Mouse (Mus musculus): ENCODE data around the gene Teddm2. TPM values are rescaled to one million over a fixed set of nuclear protein-coding genes. Genes with fewer than 3 reads are reported as not detected.
"Not testable (repeated sequence)": the region's sequence is repeated elsewhere in the genome, so short reads cannot be mapped to it uniquely, and the experiment has no call there.

Teddm2 gene
- total and polyA plus RNA-seq, 2 experiments from 2014 or later = 0.33 TPM; not detected in 1

- Histone ChIP-seq H3K4me1 (ENCODE audit: control insufficient read depth, insufficient read depth) (no peaks in the 10 kb centered on the region), H3K9me3 (replicated peaks; ENCODE audit: control insufficient read depth, low read length) (no peaks in the 10 kb centered on the region), H3K9ac (replicated peaks; ENCODE audit: low read depth, low read length) (no peak within 1 kb of the TSS), H3K4me3 (ENCODE audit: low read depth, low read length) (no peak within 1 kb of the TSS), H3K27ac (ENCODE audit: low read depth) (no peak within 1 kb of the TSS), H3K36me3 (replicated peaks; ENCODE audit: control insufficient read depth, insufficient read depth, low read length) (no peaks in the 10 kb centered on the region), H3K4me2 (ENCODE audit: low read depth, low read length) (no peak within 1 kb of the TSS), H3K27me3 (ENCODE audit: control insufficient read depth, insufficient read depth, low read length) (no peaks in the 10 kb centered on the region)
- no peak for DNase-seq (ENCODE audit: low spot score)
- TF ChIP-seq EP300 (IDR thresholded peaks at IDR 0.05; ENCODE audit: low read depth) (no peak), CTCF (IDR thresholded peaks at IDR 0.05; ENCODE audit: low read depth) (no peak)
- WGBS = 67% methylated on average over 6 of the region's 6 CpGs
- no peak for ATAC-seq (ENCODE audit: insufficient read depth, low read depth)
These were observed 26.0 kb downstream of the Teddm2 start, which contains the start of gene Teddm1b for GRCm38 (mm10) chr1:153874045-153874444. Gene Teddm1b, plus strand, starts transcription at chr1:153874345.

GRCm38 (mm10) chr1:153855946-153856345 is 44.1 kb downstream of the Teddm2 start:
- H3K4me2 ChIP-seq (ENCODE audit: low read depth, low read length) = no peak overlapping the region
- no peaks in the 10 kb centered on the region for H3K4me1 ChIP-seq (ENCODE audit: control insufficient read depth, insufficient read depth)
- no peak overlapping the region for H3K4me3 ChIP-seq (ENCODE audit: low read depth, low read length)
- H3K9me3 ChIP-seq (replicated peaks; ENCODE audit: control insufficient read depth, low read length) = no peaks in the 10 kb centered on the region
- H3K36me3 ChIP-seq (replicated peaks; ENCODE audit: control insufficient read depth, insufficient read depth, low read length) = no peaks in the 10 kb centered on the region
- no peak overlapping the region for H3K9ac ChIP-seq (replicated peaks; ENCODE audit: low read depth, low read length)
- WGBS = 68% methylated on average over 8 of the region's 8 CpGs
- no peaks in the 10 kb centered on the region for H3K27me3 ChIP-seq (ENCODE audit: control insufficient read depth, insufficient read depth, low read length)
- DNase-seq (ENCODE audit: low spot score) = no peak
- TF ChIP-seq EP300 (IDR thresholded peaks at IDR 0.05; ENCODE audit: low read depth) (no peak), CTCF (IDR thresholded peaks at IDR 0.05; ENCODE audit: low read depth) (no peak)
- ATAC-seq (ENCODE audit: insufficient read depth, low read depth) = no peak
- H3K27ac ChIP-seq (ENCODE audit: low read depth) = no peak overlapping the region

GRCm38 (mm10) chr1:153852696-153853095 is 47.3 kb downstream of the Teddm2 start:
- H3K36me3 ChIP-seq (replicated peaks; ENCODE audit: control insufficient read depth, insufficient read depth, low read length); H3K4me3 ChIP-seq (ENCODE audit: low read depth, low read length); DNase-seq (ENCODE audit: low spot score); H3K9ac ChIP-seq (replicated peaks; ENCODE audit: low read depth, low read length); H3K27ac ChIP-seq (ENCODE audit: low read depth); ATAC-seq (ENCODE audit: insufficient read depth, low read depth); H3K4me1 ChIP-seq (ENCODE audit: control insufficient read depth, insufficient read depth); H3K27me3 ChIP-seq (ENCODE audit: control insufficient read depth, insufficient read depth, low read length); H3K4me2 ChIP-seq (ENCODE audit: low read depth, low read length); H3K9me3 ChIP-seq (replicated peaks; ENCODE audit: control insufficient read depth, low read length): not testable (repeated sequence)
- 64% methylated on average over 7 of the region's 7 CpGs for WGBS

GRCm38 (mm10) chr1:153846867-153847266 is 53.2 kb downstream of the Teddm2 start:
- peak; percentile 86 for DNase-seq (ENCODE audit: low spot score)
- no peak overlapping the region for H3K27ac ChIP-seq (ENCODE audit: low read depth)
- WGBS = 22% methylated on average over 6 of the region's 6 CpGs
- no peaks in the 10 kb centered on the region for H3K9me3 ChIP-seq (replicated peaks; ENCODE audit: control insufficient read depth, low read length)
- no peaks in the 10 kb centered on the region for H3K27me3 ChIP-seq (ENCODE audit: control insufficient read depth, insufficient read depth, low read length)
- ATAC-seq (ENCODE audit: insufficient read depth, low read depth) = no peak
- no peak overlapping the region for H3K9ac ChIP-seq (replicated peaks; ENCODE audit: low read depth, low read length)
- no peak overlapping the region for H3K4me3 ChIP-seq (ENCODE audit: low read depth, low read length)
- H3K4me1 ChIP-seq (ENCODE audit: control insufficient read depth, insufficient read depth) = no peaks in the 10 kb centered on the region
- no peaks in the 10 kb centered on the region for H3K36me3 ChIP-seq (replicated peaks; ENCODE audit: control insufficient read depth, insufficient read depth, low read length)
- TF ChIP-seq EP300 (IDR thresholded peaks at IDR 0.05; ENCODE audit: low read depth) (no peak), CTCF (IDR thresholded peaks at IDR 0.05; ENCODE audit: low read depth) (peak; percentile 85)
- 0 out of 2 replicates have a peak overlapping the region, but pooled peaks have one; percentile 35 for H3K4me2 ChIP-seq (ENCODE audit: low read depth, low read length)

GRCm38 (mm10) chr1:153846420-153846819 is 53.6 kb downstream of the Teddm2 start:
- H3K9ac ChIP-seq (replicated peaks; ENCODE audit: low read depth, low read length) = no peak overlapping the region
- ATAC-seq (ENCODE audit: insufficient read depth, low read depth) = no peak
- no peaks in the 10 kb centered on the region for H3K27me3 ChIP-seq (ENCODE audit: control insufficient read depth, insufficient read depth, low read length)
- H3K4me2 ChIP-seq (ENCODE audit: low read depth, low read length) = no peak overlapping the region
- H3K4me3 ChIP-seq (ENCODE audit: low read depth, low read length) = no peak overlapping the region
- no peaks in the 10 kb centered on the region for H3K9me3 ChIP-seq (replicated peaks; ENCODE audit: control insufficient read depth, low read length)
- no peaks in the 10 kb centered on the region for H3K4me1 ChIP-seq (ENCODE audit: control insufficient read depth, insufficient read depth)
- DNase-seq (ENCODE audit: low spot score) = no peak
- no peak overlapping the region for H3K27ac ChIP-seq (ENCODE audit: low read depth)
- no peaks in the 10 kb centered on the region for H3K36me3 ChIP-seq (replicated peaks; ENCODE audit: control insufficient read depth, insufficient read depth, low read length)
- TF ChIP-seq EP300 (IDR thresholded peaks at IDR 0.05; ENCODE audit: low read depth) (no peak), CTCF (IDR thresholded peaks at IDR 0.05; ENCODE audit: low read depth) (no peak)
- WGBS = 79% methylated on average over 7 of the region's 7 CpGs

GRCm38 (mm10) chr1:153844042-153844441 is 56.0 kb downstream of the Teddm2 start, which contains the start of gene Rgsl1:
Gene Rgsl1, minus strand, starts transcription at chr1:153844142.
- Histone ChIP-seq H3K27ac (ENCODE audit: low read depth) (no peak within 1 kb of the TSS), H3K36me3 (replicated peaks; ENCODE audit: control insufficient read depth, insufficient read depth, low read length) (no peaks in the 10 kb centered on the region), H3K27me3 (ENCODE audit: control insufficient read depth, insufficient read depth, low read length) (no peaks in the 10 kb centered on the region), H3K4me3 (ENCODE audit: low read depth, low read length) (no peak within 1 kb of the TSS), H3K9ac (replicated peaks; ENCODE audit: low read depth, low read length) (no peak within 1 kb of the TSS), H3K4me1 (ENCODE audit: control insufficient read depth, insufficient read depth) (no peaks in the 10 kb centered on the region), H3K9me3 (replicated peaks; ENCODE audit: control insufficient read depth, low read length) (no peaks in the 10 kb centered on the region), H3K4me2 (ENCODE audit: low read depth, low read length) (no peak within 1 kb of the TSS)
- 92% methylated on average over 8 of the region's 8 CpGs for WGBS
- no peak for TF ChIP-seq CTCF (IDR thresholded peaks at IDR 0.05; ENCODE audit: low read depth)
- no peak for TF ChIP-seq EP300 (IDR thresholded peaks at IDR 0.05; ENCODE audit: low read depth)
- ATAC-seq (ENCODE audit: insufficient read depth, low read depth) (no peak), DNase-seq (ENCODE audit: low spot score) (no peak)

Measured in heart, postnatal 0 days (tissue).